Mouse (Mus musculus) layer of hippocampus, adult 2 months (tissue): ENCODE data around the gene Pacs1. TPM values are rescaled to one million over a fixed set of nuclear protein-coding genes. Genes with fewer than 3 reads are reported as not detected.

Experiments used
- DNase-seq, 2 experiments: peaks; one replicate each; pipeline ENCODE4 v3.0.0; 2022; ENCODE audit warnings: low spot score in 2 of 2
- H3K27ac ChIP-seq: fragments of 200-600 bp; 2 replicates; pipeline ENCODE4 v1.8.1; 2022
- H3K4me3 ChIP-seq: fragments of 200-600 bp; 2 replicates; pipeline ENCODE4 v1.8.1; 2022; ENCODE audit warnings: mild to moderate bottlenecking
- CTCF ChIP-seq: fragments of 200-600 bp; conservative IDR thresholded peaks from 2 replicates; pipeline ENCODE4 v1.8.1; 2022; ENCODE audit warnings: antibody characterized with exemption, mild to moderate bottlenecking, moderate library complexity
- long read RNA-seq, 2 experiments: library from polyadenylated mRNA; stranded (forward); transcript quantifications; one replicate each; pipeline ENCODE4 v2.0.0; 2021; ENCODE audit warnings: borderline mapping rate in 2 of 2
- total RNA-seq, 2 experiments: library from RNA; stranded (reverse); gene quantifications; 2 replicates each; pipeline ENCODE4 v1.2.3; 2021

Gene Pacs1
- total RNA-seq, result 10 to 100 TPM; 56.4 to 57.4 TPM
- long read RNA-seq, experiment 1, full-length matches to known transcripts, result 59 of 76 reads
- long read RNA-seq, experiment 1, partial matches to known transcripts, result 7 of 76 reads
- long read RNA-seq, experiment 1, other reads (novel, unspliced or antisense), result 10 of 76 reads
- long read RNA-seq, experiment 2, full-length matches to known transcripts, result 95 of 120 reads
- long read RNA-seq, experiment 2, partial matches to known transcripts, result 20 of 120 reads
- long read RNA-seq, experiment 2, other reads (novel, unspliced or antisense), result 5 of 120 reads

DNA sequence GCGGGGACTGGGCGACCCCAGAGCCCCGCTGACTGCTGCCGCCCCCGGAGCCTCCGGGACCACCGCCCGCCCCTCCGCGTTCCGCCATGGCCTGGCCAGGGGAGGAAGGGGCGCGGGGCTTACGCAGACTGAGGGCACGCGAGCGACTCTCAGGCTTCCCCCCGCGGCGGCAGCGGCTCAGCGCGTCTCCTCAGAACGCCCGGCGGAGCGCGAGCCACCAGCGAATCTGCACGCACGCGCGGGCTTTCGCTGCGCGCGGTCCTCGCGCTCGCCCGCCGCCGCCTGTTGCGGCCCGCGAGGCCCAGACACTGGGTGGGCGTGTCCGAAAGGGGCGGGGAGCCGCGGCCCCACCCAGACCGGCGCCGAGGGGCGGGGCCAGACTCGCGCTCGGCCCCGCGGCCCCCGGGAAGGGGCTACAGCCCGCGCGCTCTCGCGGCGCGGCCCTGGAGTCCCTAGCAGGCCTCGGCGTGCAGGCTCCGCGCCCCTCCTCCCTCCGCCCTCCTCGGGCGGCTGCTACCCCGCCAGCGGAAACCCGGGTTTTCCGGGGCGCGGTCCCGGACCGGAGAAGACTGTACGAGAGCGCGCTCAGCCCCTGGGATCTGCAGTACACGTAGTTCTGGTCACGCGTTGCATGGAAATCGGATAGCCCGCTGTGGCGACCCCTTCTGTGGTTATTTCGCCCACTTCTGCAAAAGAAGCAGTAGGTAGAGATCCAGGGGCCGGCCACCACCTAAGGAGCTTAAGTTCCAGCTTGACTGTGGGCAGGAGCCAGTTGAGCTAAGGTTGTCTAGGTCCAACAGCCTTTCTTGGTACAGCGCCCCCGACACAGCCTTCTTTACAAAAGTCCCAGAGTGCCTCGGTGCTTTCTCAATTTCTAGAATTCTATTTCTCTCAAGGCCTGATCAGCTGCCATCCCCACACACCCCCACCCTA is at the start of gene Pacs1:
Gene Pacs1, minus strand, starts transcription at position 319 of the 933 bp plus-strand sequence.
- peak within 1 kb of the TSS; percentile 92 for H3K4me3 ChIP-seq
- no peak for TF ChIP-seq CTCF
- DNase-seq, result peak; percentile 79 to 80
- peak within 1 kb of the TSS; percentile 92 for H3K27ac ChIP-seq

DNA sequence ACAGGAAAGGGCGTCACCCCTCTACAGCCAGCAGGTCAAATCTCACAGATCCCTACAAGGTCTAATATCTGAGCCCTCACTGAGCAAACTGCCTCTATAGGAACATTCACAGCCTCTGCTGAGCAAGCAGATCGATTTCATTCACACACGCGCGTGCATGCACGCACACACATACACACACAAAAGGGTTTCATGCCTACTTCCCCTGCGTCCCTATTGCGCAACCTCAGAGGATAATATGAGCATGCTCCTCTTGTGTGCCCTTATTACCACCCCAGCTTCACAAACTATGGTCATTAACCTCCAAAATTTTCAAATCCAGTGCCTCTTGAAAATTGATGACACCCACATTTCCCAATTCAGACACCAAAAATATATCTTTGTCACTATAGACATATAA is 40.3 kb upstream of the Pacs1 start:
- no peak for DNase-seq
- Histone ChIP-seq H3K4me3 (no peak overlapping the region), H3K27ac (no peak overlapping the region)
- no peak for TF ChIP-seq CTCF

DNA sequence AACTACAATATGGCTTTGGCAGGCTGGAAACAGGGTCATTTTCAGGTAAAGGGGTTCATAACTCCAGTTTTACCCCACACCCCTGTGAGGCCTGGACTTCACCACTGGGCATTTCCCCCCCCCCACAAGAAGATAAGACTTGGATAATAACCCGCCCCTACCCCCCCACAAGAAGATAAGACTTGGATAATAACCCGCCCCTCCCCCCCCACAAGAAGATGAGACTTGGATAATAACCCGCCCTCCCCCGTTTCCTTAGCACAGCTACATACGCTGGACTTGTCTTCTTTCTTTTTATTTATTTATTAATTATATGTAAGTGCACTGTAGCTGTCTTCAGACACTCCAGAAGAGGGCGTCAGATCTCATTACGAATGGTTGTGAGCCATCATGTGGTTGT is 36.1 kb upstream of the Pacs1 start:
- H3K27ac ChIP-seq, result no peak overlapping the region
- H3K4me3 ChIP-seq, result no peak overlapping the region
- no peak for TF ChIP-seq CTCF
- DNase-seq, result no peak

DNA sequence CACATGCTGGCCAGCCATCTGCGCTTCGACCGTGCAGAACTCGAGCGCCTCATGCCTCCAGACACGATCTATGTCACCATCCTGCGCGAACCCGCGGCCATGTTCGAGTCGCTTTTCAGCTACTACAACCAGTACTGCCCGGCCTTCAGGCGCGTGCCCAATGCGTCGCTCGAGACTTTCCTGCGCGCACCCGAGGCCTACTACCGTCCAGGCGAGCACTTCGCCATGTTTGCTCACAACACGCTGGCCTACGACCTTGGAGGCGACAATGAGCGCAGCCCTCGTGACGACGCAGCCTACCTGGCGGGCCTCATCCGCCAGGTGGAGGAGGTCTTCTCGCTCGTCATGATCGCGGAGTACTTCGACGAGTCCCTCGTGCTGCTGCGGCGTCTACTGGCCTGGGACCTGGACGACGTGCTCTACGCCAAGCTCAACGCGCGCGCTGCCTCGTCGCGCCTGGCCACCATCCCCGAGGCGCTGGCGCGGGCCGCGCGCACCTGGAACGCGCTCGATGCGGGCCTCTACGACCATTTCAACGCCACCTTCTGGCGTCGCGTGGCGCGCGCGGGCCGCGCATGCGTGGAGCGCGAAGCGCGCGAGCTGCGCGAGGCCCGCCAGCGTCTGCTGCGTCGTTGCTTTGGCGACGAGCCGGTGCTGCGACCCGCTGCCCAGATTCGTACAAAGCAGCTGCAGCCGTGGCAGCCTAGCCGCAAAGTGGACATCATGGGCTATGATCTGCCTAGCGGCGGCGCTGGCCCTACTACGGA is 34.2 kb upstream of the Pacs1 start:
- peak in 1 of 2 experiments; percentile 29 for DNase-seq
- H3K4me3 ChIP-seq, result peak overlapping the region; percentile 8; the same call in 1 of the 2 replicates
- no peak for TF ChIP-seq CTCF
- no peak overlapping the region for H3K27ac ChIP-seq

DNA sequence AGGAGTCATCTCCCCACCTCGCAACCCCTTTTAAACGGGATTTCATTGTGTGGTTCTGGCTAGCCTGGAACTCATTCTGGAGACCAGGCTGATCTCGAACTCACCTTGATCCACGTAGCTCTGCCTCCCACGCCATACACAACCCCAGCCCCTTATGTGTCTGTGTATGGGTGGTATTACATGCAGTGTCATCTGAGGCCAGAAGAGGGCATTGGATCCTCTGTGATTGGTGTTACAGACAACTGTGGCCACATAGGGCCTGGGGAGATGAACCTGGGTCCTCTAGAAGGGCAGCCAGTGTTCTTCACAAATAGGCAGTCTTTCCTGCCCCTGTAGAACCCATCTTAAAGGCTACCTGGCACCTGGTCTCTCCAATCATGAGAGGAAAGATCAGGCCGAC is 33.4 kb upstream of the Pacs1 start:
- Histone ChIP-seq H3K4me3 (no peak overlapping the region), H3K27ac (no peak overlapping the region)
- peak; percentile 66 for TF ChIP-seq CTCF
- no peak for DNase-seq

DNA sequence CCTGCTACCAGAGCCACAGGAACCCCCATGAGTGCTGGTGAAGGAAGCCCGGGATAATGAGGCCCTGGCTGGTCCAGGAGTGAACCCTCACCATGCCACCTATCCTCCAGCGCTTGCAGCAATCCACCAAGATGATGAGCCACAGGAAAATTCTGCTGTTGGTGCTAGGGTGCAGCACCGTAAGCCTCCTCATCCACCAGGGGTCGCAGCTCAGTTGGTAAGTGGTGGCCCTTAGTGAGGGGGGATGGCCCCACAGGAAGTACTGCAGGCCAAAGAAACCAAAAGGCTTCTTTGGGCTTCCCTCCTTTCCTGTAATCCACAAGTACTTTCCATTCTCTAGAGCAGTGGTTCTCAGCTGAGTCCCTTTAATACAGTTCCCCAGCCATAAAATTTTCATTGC is 29.5 kb upstream of the Pacs1 start:
- no peak overlapping the region for H3K27ac ChIP-seq
- TF ChIP-seq CTCF, result peak; percentile 80
- peak in 1 of 2 experiments; percentile 53 for DNase-seq
- H3K4me3 ChIP-seq, result no peak overlapping the region

DNA sequence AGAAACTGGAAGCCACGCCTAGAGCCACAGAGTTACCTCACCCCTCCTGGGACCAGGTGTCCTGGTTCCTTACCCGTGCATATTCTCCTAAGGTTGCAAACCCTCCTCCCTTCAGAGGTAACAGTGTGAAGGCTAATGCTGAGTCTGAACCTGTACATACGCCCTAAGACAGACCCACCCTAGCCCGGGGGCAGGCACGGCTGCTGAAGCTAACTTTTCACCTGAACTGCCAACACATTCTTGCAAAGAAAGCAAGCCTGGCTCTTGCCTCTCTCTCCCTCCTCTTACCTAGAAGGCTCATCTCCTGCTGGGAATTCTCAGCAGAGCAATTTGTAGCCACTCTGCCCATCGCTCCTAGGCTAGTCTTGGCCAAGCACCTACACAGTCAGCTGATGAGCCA is 27.7 kb upstream of the Pacs1 start:
- no peak for DNase-seq
- no peak overlapping the region for H3K27ac ChIP-seq
- no peak for TF ChIP-seq CTCF
- H3K4me3 ChIP-seq, result peak overlapping the region; percentile 80

DNA sequence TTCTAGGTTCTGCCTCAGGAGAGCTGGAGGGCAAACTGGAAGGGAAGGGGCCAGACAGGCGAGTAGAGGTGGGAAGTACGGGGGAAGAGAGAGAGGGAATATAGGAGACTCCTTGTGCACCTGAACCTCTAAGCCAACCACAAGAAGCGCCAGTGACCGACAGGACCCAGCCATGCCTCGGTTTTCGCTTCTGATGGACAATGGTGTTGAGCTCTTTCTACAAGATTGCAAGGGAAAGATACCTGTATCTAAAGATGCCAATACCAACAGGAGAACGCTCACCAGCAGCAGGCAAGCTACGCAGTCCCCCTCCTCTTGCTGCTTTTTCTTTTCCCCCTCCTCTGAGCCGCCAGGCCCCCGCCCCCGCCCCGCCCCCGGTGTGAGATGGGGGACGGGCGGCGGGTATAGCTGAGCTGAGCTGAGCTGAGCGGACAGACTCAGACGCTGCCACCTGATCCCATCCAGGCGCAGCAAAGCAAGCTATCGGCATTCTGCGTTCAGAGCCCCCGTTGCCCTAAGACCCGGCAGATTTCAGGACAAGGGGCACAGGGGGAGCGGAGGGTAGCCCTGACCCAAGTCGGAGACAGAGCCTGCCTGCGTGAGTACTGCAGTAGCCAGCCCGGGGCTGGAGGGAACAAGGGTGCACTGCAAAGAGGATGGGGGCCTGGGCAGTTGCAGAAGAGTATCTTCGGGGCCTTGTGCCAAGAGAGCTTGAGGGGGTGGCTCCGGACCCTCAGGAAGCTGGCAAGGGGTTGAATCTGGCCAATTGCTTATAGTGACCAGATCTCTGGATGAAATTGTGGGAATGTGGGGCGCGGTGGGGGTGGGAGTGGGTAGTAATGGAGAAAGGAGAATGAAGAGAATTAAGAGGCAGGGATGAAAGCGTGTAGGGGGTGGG is 25.2 kb upstream of the Pacs1 start, which contains the start of gene Gal3st3:
Gene Gal3st3, plus strand, starts transcription at position 429 of the 898 bp plus-strand sequence.
- Histone ChIP-seq H3K4me3 (peak within 1 kb of the TSS; percentile 80), H3K27ac (peak within 1 kb of the TSS; percentile 96)
- TF ChIP-seq CTCF, result no peak
- DNase-seq, result peak; percentile 48 to 63

DNA sequence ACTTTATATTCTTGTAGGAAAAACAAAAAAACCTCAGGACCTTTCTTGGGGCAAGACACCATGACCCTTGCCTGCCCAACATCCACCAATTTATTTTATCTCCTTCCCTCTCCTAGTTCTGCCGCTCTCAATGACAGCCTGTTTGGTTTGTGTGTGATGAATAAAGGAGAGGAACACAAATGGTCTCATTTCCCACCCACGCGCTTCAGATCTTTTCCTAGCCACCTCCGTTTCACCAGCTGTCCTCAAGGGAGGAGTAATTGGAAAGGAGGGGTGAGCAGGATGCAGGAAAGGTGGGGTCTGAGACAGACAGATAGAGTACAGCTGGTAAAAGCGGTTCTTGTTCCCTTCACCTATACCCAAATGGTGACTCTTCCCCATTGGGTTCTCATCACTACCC is 23.7 kb upstream of the Pacs1 start:
- DNase-seq, result peak; percentile 71 to 86
- no peak for TF ChIP-seq CTCF
- Histone ChIP-seq H3K4me3 (peak overlapping the region; percentile 85), H3K27ac (peak overlapping the region; percentile 96)

DNA sequence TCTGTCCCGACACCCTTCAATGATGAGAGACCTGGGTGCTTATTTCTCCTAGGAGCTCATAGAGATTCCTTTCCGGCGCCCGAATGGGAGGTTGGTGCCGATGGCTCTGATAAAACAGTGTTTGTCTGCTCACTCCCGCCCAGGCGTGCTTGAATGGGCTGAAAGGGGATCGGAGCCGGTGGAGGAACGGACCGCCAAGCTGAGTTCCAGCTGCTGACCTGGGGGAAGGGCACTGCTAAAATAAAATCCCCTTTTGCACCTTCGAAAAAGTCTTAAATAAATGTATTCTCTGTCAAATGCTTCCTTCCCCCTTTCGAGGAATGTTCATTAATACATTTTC is 22.8 kb upstream of the Pacs1 start:
- peak overlapping the region; percentile 85 for H3K4me3 ChIP-seq
- no peak for DNase-seq
- no peak for TF ChIP-seq CTCF
- H3K27ac ChIP-seq, result peak overlapping the region; percentile 96

DNA sequence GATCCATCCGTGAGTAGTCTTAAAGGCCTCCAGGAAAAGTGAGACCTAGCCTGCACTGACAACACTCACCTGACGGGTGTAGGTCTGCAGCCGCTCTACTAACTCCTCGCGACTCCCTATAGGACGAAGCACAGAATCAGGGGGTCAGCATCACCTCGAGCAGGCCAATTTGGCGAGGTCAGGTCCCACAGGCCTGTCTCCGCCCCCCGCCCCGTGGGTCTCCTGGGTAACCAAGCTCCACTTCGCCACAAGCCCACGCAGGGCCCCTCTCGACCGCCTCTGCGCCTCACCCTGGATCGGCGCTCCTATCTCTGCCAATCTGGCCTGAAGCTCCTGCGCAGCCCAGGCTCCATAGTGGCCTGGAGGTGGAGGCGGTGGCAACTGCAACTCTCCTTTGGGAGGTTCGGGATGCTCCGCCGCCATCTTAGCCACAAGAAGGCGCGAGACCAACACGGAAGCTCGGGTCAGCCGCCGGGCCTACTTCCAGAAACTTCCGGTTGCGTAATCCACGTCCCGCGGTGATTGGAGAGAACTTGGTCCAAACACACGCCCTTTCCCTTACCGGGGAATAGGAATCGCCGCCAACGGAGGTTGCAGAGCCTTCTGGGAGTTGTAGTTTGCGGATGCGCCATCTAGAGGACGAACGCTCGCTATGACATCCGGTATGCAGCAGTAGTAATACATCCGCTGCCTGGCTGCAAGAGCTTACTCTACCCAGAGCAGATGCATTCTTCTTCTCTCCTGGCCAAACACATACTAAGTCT is 22.2 kb upstream of the Pacs1 start, which contains the start of gene Sf3b2:
Gene Sf3b2, minus strand, starts transcription at position 484 of the 764 bp plus-strand sequence.
- peak within 1 kb of the TSS; percentile 98 for H3K27ac ChIP-seq
- peak; percentile 86 for TF ChIP-seq CTCF
- peak within 1 kb of the TSS; percentile 85 for H3K4me3 ChIP-seq
- DNase-seq, result peak; percentile 99 to 100
